ENCODE assay signal across 16 mouse cellular contexts in genomic region chr5:135035608-135036359, GRCm38 (mm10). TPM values are rescaled to one million over a fixed set of nuclear protein-coding genes. Genes with fewer than 3 reads are reported as not detected.
DNase-seq lines count a peak whose midpoint lies in the region; ATAC-seq lines count a peak whose summit lies in the region.
"Had no signal": no experiment of that assay in that cellular context is flagged by ENCODE, and none has a peak within 500 bp of the region (broad histone marks: within the 10 kb centered on the region; RNA-seq: fewer than 3 reads in every experiment).

No protein-coding gene starts in this region.

- peak; percentile 53 for DNase-seq in kidney, adult 11 months
- DNase-seq in kidney, postnatal 10 days = no peak
- DNase-seq in adrenal gland, postnatal 14 days = peak; percentile 66
- DNase-seq in left cerebral cortex, postnatal 14 days (ENCODE audit: low spot score in 2 of 2) = peak; percentile 70 to 79
- DNase-seq in ovary, adult 18-20 months (ENCODE audit: low spot score) = no peak
- DNase-seq: gastrocnemius, postnatal 25 days; lung, postnatal 4 days had no signal

- H3K27ac ChIP-seq in liver, embryonic 16.5 days (ENCODE audit: low read length) = peak overlapping the region; percentile 35; the same call in 1 of the 2 replicates
- no peak overlapping the region for H3K27ac ChIP-seq in intestine, embryonic 15.5 days
- H3K27ac ChIP-seq: embryonic facial prominence, embryonic 15.5 days; forebrain, embryonic 15.5 days; heart, embryonic 15.5 days; hindbrain, embryonic 13.5 days; kidney, postnatal 0 days; midbrain, embryonic 13.5 days had no signal

- H3K9me3 ChIP-seq in liver, embryonic 16.5 days (replicated peaks; ENCODE audit: control insufficient read depth, low read length) = no peaks in the 10 kb centered on the region
- H3K9me3 ChIP-seq in intestine, embryonic 15.5 days = no peaks in the 10 kb centered on the region
- H3K9me3 ChIP-seq: embryonic facial prominence, embryonic 15.5 days; forebrain, embryonic 15.5 days; heart, embryonic 15.5 days; hindbrain, embryonic 13.5 days; midbrain, embryonic 13.5 days had no signal

- peak; percentile 87 for ATAC-seq in liver, embryonic 16.5 days (ENCODE audit: low read depth)
- no peak for ATAC-seq in granulocyte monocyte progenitor cell, adult 5-6 weeks (replicated peaks; ENCODE audit: poor library complexity, severe bottlenecking)
- ATAC-seq in intestine, embryonic 15.5 days = no peak
- ATAC-seq: forebrain, embryonic 15.5 days; midbrain, embryonic 13.5 days had no signal

- no peak overlapping the region for H3K9ac ChIP-seq in liver, embryonic 16.5 days (ENCODE audit: low read depth, low read length)
- no peak overlapping the region for H3K9ac ChIP-seq in intestine, embryonic 15.5 days
- H3K9ac ChIP-seq: embryonic facial prominence, embryonic 15.5 days; forebrain, embryonic 15.5 days; heart, embryonic 15.5 days; hindbrain, embryonic 13.5 days; midbrain, embryonic 13.5 days had no signal

- no peaks in the 10 kb centered on the region for H3K36me3 ChIP-seq in liver, embryonic 16.5 days (ENCODE audit: control insufficient read depth, insufficient read depth)
- peaks cover 9% of the 10 kb centered on the region; the same call in 1 of the 2 replicates for H3K36me3 ChIP-seq in intestine, embryonic 15.5 days
- H3K36me3 ChIP-seq: forebrain, embryonic 15.5 days had no signal

- H3K4me3 ChIP-seq in liver, embryonic 16.5 days (ENCODE audit: low read depth, low read length) = no peak overlapping the region
- no peak overlapping the region for H3K4me3 ChIP-seq in intestine, embryonic 15.5 days (replicated peaks)
- H3K4me3 ChIP-seq: embryonic facial prominence, embryonic 15.5 days; forebrain, embryonic 15.5 days; heart, embryonic 15.5 days; hindbrain, embryonic 13.5 days; midbrain, embryonic 13.5 days had no signal

- H3K4me2 ChIP-seq in liver, embryonic 16.5 days (ENCODE audit: low read depth, low read length) = peak overlapping the region; percentile 22; the same call in 1 of the 2 replicates
- H3K4me2 ChIP-seq in intestine, embryonic 15.5 days (replicated peaks) = no peak overlapping the region
- H3K4me2 ChIP-seq: embryonic facial prominence, embryonic 15.5 days; forebrain, embryonic 15.5 days; heart, embryonic 15.5 days; hindbrain, embryonic 13.5 days; midbrain, embryonic 13.5 days had no signal

- WGBS in liver, embryonic 16.5 days (ENCODE audit: insufficient replicate concordance) = 59% methylated on average over 18 of the region's 18 CpGs
- 67% methylated on average over 18 of the region's 18 CpGs for WGBS in intestine, embryonic 15.5 days

- no peaks in the 10 kb centered on the region for H3K27me3 ChIP-seq in liver, embryonic 16.5 days (ENCODE audit: control insufficient read depth, insufficient read depth, low read depth, low read length)
- H3K27me3 ChIP-seq in intestine, embryonic 15.5 days (replicated peaks) = no peaks in the 10 kb centered on the region
- H3K27me3 ChIP-seq: embryonic facial prominence, embryonic 15.5 days; forebrain, embryonic 15.5 days; heart, embryonic 15.5 days; hindbrain, embryonic 13.5 days; midbrain, embryonic 13.5 days had no signal

- intact Hi-C loops in left cerebral cortex, postnatal 14 days (cut with DNase I) = no loop called here

- H3K4me1 ChIP-seq in liver, embryonic 16.5 days (ENCODE audit: control insufficient read depth, low read depth, low read length) = peaks cover 20% of the 10 kb centered on the region
- 0 out of 2 replicates have a peak, but pooled peaks cover 5% of the 10 kb centered on the region for H3K4me1 ChIP-seq in intestine, embryonic 15.5 days (replicated peaks)
- H3K4me1 ChIP-seq: forebrain, embryonic 15.5 days had no signal

RNA-seq across cellular contexts. Expression of gene Stx1a, which starts 12.5 kb away (rescaled TPM):
- total RNA-seq in adrenal gland, postnatal 14 days (2021) = 5.9 and 10.9 TPM in 2 replicates
- total RNA-seq in left cerebral cortex, postnatal 14 days (2021) = 100 to 1,000 TPM; 413 to 473 TPM
- polyA plus RNA-seq in liver, embryonic 16.5 days (2015; fragmentation: Nextera tagmentation; extraction: Ambion mirVana) = 0.71 and 1.1 TPM in 2 replicates
- total RNA-seq in granulocyte monocyte progenitor cell, adult 5-6 weeks (2014; fragmentation: Nextera tagmentation) = 1.2 and 3.6 TPM in 2 replicates
- total RNA-seq in granulocyte monocyte progenitor cell, adult 5-6 weeks (2017) = not detected in 2 replicates
- polyA plus RNA-seq in intestine, embryonic 15.5 days (2015; fragmentation: Nextera tagmentation; extraction: Ambion mirVana) = 13.0 and 15.7 TPM in 2 replicates

RNA-seq across cellular contexts. Expression of gene Abhd11, which starts 26.8 kb away (rescaled TPM):
- 66.7 and 68.5 TPM in 2 replicates for total RNA-seq in adrenal gland, postnatal 14 days (2021)
- total RNA-seq in left cerebral cortex, postnatal 14 days (2021) = 10 to 100 TPM; 41.2 to 42.0 TPM
- polyA plus RNA-seq in liver, embryonic 16.5 days (2015; fragmentation: Nextera tagmentation; extraction: Ambion mirVana) = 26.2 and 26.6 TPM in 2 replicates
- 102 and 115 TPM in 2 replicates for total RNA-seq in granulocyte monocyte progenitor cell, adult 5-6 weeks (2014; fragmentation: Nextera tagmentation)
- 56.8 and 75.0 TPM in 2 replicates for total RNA-seq in granulocyte monocyte progenitor cell, adult 5-6 weeks (2017)
- 96.0 and 101 TPM in 2 replicates for polyA plus RNA-seq in intestine, embryonic 15.5 days (2015; fragmentation: Nextera tagmentation; extraction: Ambion mirVana)

RNA-seq across cellular contexts. Expression of gene Dnajc30, which starts 28.2 kb away (rescaled TPM):
- total RNA-seq in adrenal gland, postnatal 14 days (2021) = 24.5 and 26.2 TPM in 2 replicates
- total RNA-seq in left cerebral cortex, postnatal 14 days (2021) = 10 to 100 TPM; 41.6 to 42.9 TPM
- 14.0 and 15.2 TPM in 2 replicates for polyA plus RNA-seq in liver, embryonic 16.5 days (2015; fragmentation: Nextera tagmentation; extraction: Ambion mirVana)
- total RNA-seq in granulocyte monocyte progenitor cell, adult 5-6 weeks (2014; fragmentation: Nextera tagmentation) = 15.7 and 18.7 TPM in 2 replicates
- 5.4 and 6.5 TPM in 2 replicates for total RNA-seq in granulocyte monocyte progenitor cell, adult 5-6 weeks (2017)
- polyA plus RNA-seq in intestine, embryonic 15.5 days (2015; fragmentation: Nextera tagmentation; extraction: Ambion mirVana) = 30.7 and 33.6 TPM in 2 replicates

RNA-seq across cellular contexts. Expression of gene Bud23, which starts 29.0 kb away (rescaled TPM):
- total RNA-seq in adrenal gland, postnatal 14 days (2021) = 45.6 and 51.3 TPM in 2 replicates
- total RNA-seq in left cerebral cortex, postnatal 14 days (2021) = 10 to 100 TPM; 34.0 to 55.7 TPM
- polyA plus RNA-seq in liver, embryonic 16.5 days (2015; fragmentation: Nextera tagmentation; extraction: Ambion mirVana) = 43.0 and 46.5 TPM in 2 replicates
- total RNA-seq in granulocyte monocyte progenitor cell, adult 5-6 weeks (2014; fragmentation: Nextera tagmentation) = 80.5 and 90.8 TPM in 2 replicates
- total RNA-seq in granulocyte monocyte progenitor cell, adult 5-6 weeks (2017) = 44.9 and 89.9 TPM in 2 replicates
- polyA plus RNA-seq in intestine, embryonic 15.5 days (2015; fragmentation: Nextera tagmentation; extraction: Ambion mirVana) = 106 and 115 TPM in 2 replicates

RNA-seq across cellular contexts. Expression of gene Vps37d, which starts 42.3 kb away (rescaled TPM):
- 2.2 and 3.5 TPM in 2 replicates for total RNA-seq in adrenal gland, postnatal 14 days (2021)
- 10 to 100 TPM; 23.6 to 30.9 TPM for total RNA-seq in left cerebral cortex, postnatal 14 days (2021)
- polyA plus RNA-seq in liver, embryonic 16.5 days (2015; fragmentation: Nextera tagmentation; extraction: Ambion mirVana) = 0.09 and 0.25 TPM in 2 replicates
- not detected in 2 replicates for total RNA-seq in granulocyte monocyte progenitor cell, adult 5-6 weeks (2014; fragmentation: Nextera tagmentation)
- not detected in 2 replicates for total RNA-seq in granulocyte monocyte progenitor cell, adult 5-6 weeks (2017)
- polyA plus RNA-seq in intestine, embryonic 15.5 days (2015; fragmentation: Nextera tagmentation; extraction: Ambion mirVana) = 5.4 and 6.0 TPM in 2 replicates

Comparison
In these comparisons a context has a peak if more than half of its experiments do, and no peak if none do; other contexts are left out.
1. DNase-seq: peak in kidney, adult 11 months (single experiment), adrenal gland, postnatal 14 days (single experiment) and left cerebral cortex, postnatal 14 days (2 of 2); none in kidney, postnatal 10 days (single experiment) and ovary, adult 18-20 months (single experiment).
2. RNA of gene Stx1a, which starts 12.5 kb away (total RNA-seq): 413 to 473 TPM in left cerebral cortex, postnatal 14 days; 5.9 to 10.9 TPM in adrenal gland, postnatal 14 days and 1.2 to 3.6 TPM in granulocyte monocyte progenitor cell, adult 5-6 weeks; every median in the first group is over 10 times any median in the second.